Mouse (Mus musculus) hindbrain, embryonic 14.5 days (tissue): ENCODE measurements at regions not wholly inside any gene's neighbourhood (a gene's known extent, or its start where the extent isn't known, plus 50 kb on each side); places are given as distances from the start of the nearest gene placed in this dataset.

Source experiments
- ATAC-seq: fragments of 200-750 bp; cut with Nextera tagmentation; 2 replicates; pipeline ENCODE4 v1.8.0; 2017; ENCODE audit warnings: moderate number of reproducible peaks, mild to moderate bottlenecking, moderate TSS enrichment, moderate library complexity; ENCODE audit not compliant: low FRiP score
- DNase-seq: peaks from one replicate; pipeline ENCODE4 v3.0.0-alpha.2; 2015; ENCODE audit warnings: low spot score
- H3K27ac ChIP-seq: fragments of 300-500 bp; sonication (generic); 2 replicates; pipeline ENCODE4 v1.5.1; 2014; ENCODE audit warnings: mild to moderate bottlenecking, moderate library complexity
- H3K27me3 ChIP-seq: fragments of 300-500 bp; sonication (generic); 2 replicates; pipeline ENCODE4 v1.6.1; 2014; ENCODE audit warnings: mild to moderate bottlenecking, low read length, mixed read lengths; ENCODE audit not compliant: control insufficient read depth, insufficient read depth
- H3K36me3 ChIP-seq: fragments of 300-500 bp; sonication (generic); replicated peaks from 2 replicates; pipeline ENCODE4 v1.6.1; 2014; ENCODE audit not compliant: control insufficient read depth, insufficient read depth
- H3K4me1 ChIP-seq: fragments of 300-500 bp; sonication (generic); replicated peaks from 2 replicates; pipeline ENCODE4 v1.6.1; 2014; ENCODE audit warnings: antibody characterized with exemption, low read length, mixed read lengths; ENCODE audit not compliant: control insufficient read depth, insufficient read depth
- H3K4me2 ChIP-seq: fragments of 300-500 bp; sonication (generic); replicated peaks from 2 replicates; pipeline ENCODE4 v1.6.1; 2014; ENCODE audit warnings: mild to moderate bottlenecking, moderate library complexity
- H3K4me3 ChIP-seq: fragments of 300-500 bp; sonication (generic); replicated peaks from 2 replicates; pipeline ENCODE4 v1.5.1; 2014; ENCODE audit warnings: mild to moderate bottlenecking, low read length
- H3K9ac ChIP-seq: fragments of 300-500 bp; sonication (generic); 2 replicates; pipeline ENCODE4 v1.6.1; 2014
- H3K9me3 ChIP-seq: fragments of 300-500 bp; sonication (generic); 2 replicates; pipeline ENCODE4 v1.6.1; 2016; ENCODE audit warnings: low read length; ENCODE audit not compliant: control insufficient read depth
- WGBS: fragments of 180-500 bp; shearing (Covaris S2); extraction: QIAGEN DNeasy Blood & Tissue Kit; methylation state at CpG from one replicate; pipeline ENCODE4 v1.1.7; 2014; 5-methylcytosine and 5-hydroxymethylcytosine counted together

GRCm38 (mm10) chr17:88222379-88222955 lies 157.4 kb upstream of the Fbxo11 start:
- Histone ChIP-seq H3K9me3 (peaks cover 13% of the 10 kb centered on the region), H3K4me1 (no peaks in the 10 kb centered on the region), H3K27ac (no peak overlapping the region), H3K27me3 (no peaks in the 10 kb centered on the region), H3K4me3 (no peak overlapping the region), H3K4me2 (no peak overlapping the region), H3K36me3 (no peaks in the 10 kb centered on the region), H3K9ac (no peak overlapping the region)
- DNase-seq (no peak), ATAC-seq (no peak)
- 83% methylated on average over 5 of the region's 5 CpGs for WGBS

- H3K4me1 ChIP-seq = no peaks in the 10 kb centered on the region
- 84% methylated on average over 8 of the region's 8 CpGs for WGBS
- DNase-seq (no peak), ATAC-seq (no peak)
- no peak overlapping the region for H3K4me3 ChIP-seq
- no peaks in the 10 kb centered on the region for H3K9me3 ChIP-seq
- H3K27me3 ChIP-seq = no peaks in the 10 kb centered on the region
- H3K4me2 ChIP-seq = no peak overlapping the region
- no peaks in the 10 kb centered on the region for H3K36me3 ChIP-seq
- no peak overlapping the region for H3K27ac ChIP-seq
- no peak overlapping the region for H3K9ac ChIP-seq
Measured at GRCm38 (mm10) chr17:88240476-88240875, 175.4 kb upstream of the Fbxo11 start.

DNA sequence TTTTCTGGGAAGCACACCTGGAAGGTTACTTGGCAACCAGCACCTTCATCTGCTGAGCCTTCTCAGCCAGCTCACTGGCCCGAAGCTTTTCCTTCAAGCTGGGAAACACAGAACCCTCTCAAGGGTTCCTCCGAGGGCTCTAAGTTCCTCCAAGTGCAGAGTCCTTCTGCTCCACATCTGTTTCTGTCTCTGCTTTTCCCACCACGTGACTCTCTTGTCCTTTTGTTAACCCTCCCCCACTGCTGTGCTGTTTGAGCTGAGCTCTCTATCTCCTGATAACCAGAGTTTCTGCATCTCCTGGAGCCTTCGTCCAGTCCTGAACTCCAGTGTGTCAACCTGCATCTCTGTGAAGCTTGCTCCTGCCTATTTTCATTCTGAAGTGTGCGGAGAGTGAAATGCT lies 183.5 kb upstream of the Fbxo11 start:
- WGBS = 73% methylated on average over 5 of the region's 5 CpGs
- Histone ChIP-seq H3K4me1 (peaks cover 4% of the 10 kb centered on the region; the same call in 1 of the 2 replicates), H3K27me3 (no peaks in the 10 kb centered on the region), H3K4me2 (no peak overlapping the region), H3K4me3 (no peak overlapping the region), H3K9ac (no peak overlapping the region), H3K36me3 (no peaks in the 10 kb centered on the region), H3K27ac (no peak overlapping the region), H3K9me3 (no peaks in the 10 kb centered on the region)
- ATAC-seq (no peak), DNase-seq (no peak)

- DNase-seq (peak; percentile 88), ATAC-seq (peak; percentile 51)
- Histone ChIP-seq H3K4me3 (peak overlapping the region; percentile 7; the same call in 1 of the 2 replicates), H3K27me3 (no peaks in the 10 kb centered on the region), H3K4me2 (peak overlapping the region; percentile 41), H3K4me1 (peaks cover 4% of the 10 kb centered on the region; the same call in 1 of the 2 replicates), H3K9ac (0 out of 2 replicates have a peak overlapping the region, but pooled peaks have one; percentile 17), H3K27ac (no peak overlapping the region), H3K36me3 (no peaks in the 10 kb centered on the region), H3K9me3 (no peaks in the 10 kb centered on the region)
- 15% methylated on average over 17 of the region's 17 CpGs for WGBS
Measured at GRCm38 (mm10) chr17:88251949-88252521, 186.9 kb upstream of the Fbxo11 start.

DNA sequence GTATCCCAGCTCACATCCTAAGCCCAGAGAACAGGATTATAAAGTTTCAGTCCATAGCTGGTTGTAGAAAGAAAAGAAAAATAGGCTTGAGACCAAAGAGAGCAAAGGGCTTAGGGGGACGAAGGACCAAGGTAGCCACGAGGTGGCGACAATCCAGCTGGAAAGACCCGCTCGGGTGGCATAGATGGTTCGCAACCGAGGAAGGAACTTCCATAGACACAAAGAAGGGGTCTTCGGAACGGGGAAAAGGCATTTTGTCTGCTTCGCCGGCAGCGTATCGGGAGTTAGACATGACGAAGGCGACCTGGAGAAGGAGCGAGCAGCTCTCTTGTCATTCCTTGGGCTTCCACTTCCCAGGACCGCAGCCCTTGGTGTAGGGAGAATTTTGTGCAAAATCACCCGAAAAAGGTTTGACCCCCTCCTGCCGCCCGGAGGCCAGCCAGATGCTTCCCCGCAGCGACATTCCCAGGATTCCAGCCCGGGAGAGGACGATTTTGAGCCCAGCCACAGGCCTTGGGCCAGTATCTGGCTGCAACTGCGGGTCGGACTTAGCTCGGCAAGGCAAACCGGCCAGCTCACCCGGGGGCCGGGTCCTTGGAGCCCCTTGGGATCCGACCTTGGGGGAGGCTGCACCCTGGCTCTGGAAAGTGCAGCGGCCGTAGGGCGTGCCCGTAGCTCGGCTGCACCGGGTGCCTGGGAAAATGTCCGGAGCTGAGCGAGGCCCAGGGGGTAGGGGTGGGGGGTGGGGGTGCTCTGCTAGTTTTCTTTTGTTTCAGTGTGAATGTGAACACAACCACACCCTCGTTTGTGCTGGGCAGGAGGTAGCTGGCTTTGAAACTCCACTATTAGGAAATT lies 184.5 kb upstream of the Foxn2 start:
- H3K4me3 ChIP-seq = peak overlapping the region; percentile 51
- H3K4me1 ChIP-seq = peaks cover 9% of the 10 kb centered on the region; the same call in 1 of the 2 replicates
- peak overlapping the region; percentile 96 for H3K27ac ChIP-seq
- peak; percentile 82 for ATAC-seq
- peak; percentile 91 for DNase-seq
- no peaks in the 10 kb centered on the region for H3K27me3 ChIP-seq
- H3K9me3 ChIP-seq = no peaks in the 10 kb centered on the region
- under 1% methylated on average over 40 of the region's 40 CpGs for WGBS
- H3K9ac ChIP-seq = peak overlapping the region; percentile 83
- H3K36me3 ChIP-seq = no peaks in the 10 kb centered on the region
- H3K4me2 ChIP-seq = peak overlapping the region; percentile 75

DNA sequence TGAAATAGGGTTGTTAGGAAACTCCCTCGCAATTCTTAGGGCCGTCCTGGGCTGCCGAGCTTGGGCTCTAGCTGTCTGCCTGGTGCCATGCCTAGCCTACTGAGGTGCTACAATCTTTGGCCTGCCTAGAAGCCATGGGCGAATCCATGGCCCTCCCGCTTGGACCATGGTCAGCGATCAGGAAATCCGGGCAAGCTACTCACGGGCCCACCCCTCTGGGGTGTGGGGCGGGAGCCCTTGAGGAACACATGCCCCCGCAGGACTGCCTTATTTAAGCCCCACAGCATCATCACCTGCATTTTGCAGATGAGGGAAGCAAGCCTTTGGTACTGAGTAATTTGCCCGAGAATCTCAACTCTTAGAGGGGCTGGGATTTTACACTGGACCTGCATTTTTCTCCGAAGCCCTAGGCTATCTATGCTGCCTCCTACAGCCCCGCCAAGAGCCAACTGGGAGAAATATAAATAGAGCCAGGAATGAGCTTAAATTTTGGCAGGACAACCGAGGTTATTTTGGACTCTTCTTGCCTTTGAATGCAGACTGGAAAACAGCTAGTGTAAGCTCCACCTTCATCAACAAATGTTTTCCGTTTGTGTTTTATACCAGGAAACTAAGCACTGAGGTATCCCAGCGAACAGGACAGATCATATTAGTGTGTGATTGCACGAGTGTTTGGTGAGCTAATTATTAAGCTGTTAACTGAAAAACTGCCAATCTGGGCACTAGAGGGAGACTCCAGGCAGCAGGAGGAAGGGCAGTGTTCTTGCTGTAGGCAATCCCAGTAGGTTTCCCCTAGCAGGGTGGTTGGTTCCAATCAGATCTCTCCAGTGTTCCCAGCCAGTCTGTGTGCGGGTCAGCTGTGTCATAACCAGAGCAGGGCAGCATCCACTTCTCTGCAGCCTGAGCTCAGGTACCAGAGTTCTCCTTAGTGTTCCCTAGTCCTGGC lies 183.6 kb upstream of the Foxn2 start:
- peaks cover 5% of the 10 kb centered on the region; the same call in 1 of the 2 replicates for H3K4me1 ChIP-seq
- peak; percentile 65 for ATAC-seq
- 2% methylated on average over 18 of the region's 18 CpGs for WGBS

DNA sequence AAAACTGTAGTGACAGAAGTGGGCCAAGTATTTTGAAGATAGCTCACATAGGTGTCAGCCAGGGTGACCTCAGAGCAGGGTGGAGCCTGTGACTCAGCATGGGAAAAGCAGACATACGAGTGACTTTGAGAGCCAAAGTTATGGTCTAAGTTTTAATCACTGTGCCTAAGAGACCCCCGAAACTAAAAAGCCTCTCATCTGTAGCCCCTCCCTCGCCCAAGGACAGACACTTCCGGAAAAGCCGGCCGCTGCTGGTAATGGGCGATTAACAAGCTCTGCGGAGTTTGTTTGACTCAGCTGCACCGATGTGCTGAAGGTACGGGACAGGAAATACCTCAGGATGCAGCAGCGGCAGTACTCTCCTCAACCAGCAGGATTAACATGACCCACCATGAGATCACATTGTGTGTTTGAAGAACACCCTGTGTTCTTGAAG lies 182.1 kb upstream of the Foxn2 start:
- DNase-seq (no peak), ATAC-seq (no peak)
- Histone ChIP-seq H3K4me3 (no peak overlapping the region), H3K4me1 (peaks cover 5% of the 10 kb centered on the region; the same call in 1 of the 2 replicates), H3K36me3 (no peaks in the 10 kb centered on the region), H3K4me2 (no peak overlapping the region), H3K9me3 (no peaks in the 10 kb centered on the region), H3K9ac (no peak overlapping the region), H3K27ac (no peak overlapping the region), H3K27me3 (no peaks in the 10 kb centered on the region)
- 74% methylated on average over 11 of the region's 11 CpGs for WGBS

More for the DNA sequence above, 183.6 kb upstream of the Foxn2 start:
- peak overlapping the region; percentile 51 for H3K4me3 ChIP-seq
- DNase-seq = peak; percentile 73
- no peaks in the 10 kb centered on the region for H3K36me3 ChIP-seq
- H3K27me3 ChIP-seq = no peaks in the 10 kb centered on the region
- H3K27ac ChIP-seq = peak overlapping the region; percentile 96
- peak overlapping the region; percentile 83 for H3K9ac ChIP-seq
- no peaks in the 10 kb centered on the region for H3K9me3 ChIP-seq
- H3K4me2 ChIP-seq = peak overlapping the region; percentile 75

DNA sequence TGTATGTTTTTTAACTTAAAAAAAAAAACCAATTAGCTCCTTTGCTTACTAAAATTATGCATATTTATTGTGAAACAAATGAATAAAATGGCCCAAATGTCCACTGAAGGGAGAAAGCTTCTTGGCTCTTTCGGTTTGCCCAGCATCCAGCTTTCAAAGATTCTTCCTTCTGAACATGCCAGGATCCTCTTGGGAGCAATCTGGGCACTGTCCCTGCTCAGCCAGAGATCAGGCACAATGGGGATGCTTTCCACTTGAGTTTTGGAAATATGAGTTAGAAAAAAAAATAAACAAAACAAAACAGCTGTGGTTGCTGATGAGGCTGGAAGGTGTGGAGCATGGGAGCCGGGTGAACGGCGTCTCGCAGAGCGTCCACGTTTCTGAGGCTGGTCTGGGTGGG lies 180.3 kb upstream of the Foxn2 start:
- H3K9me3 ChIP-seq = no peaks in the 10 kb centered on the region
- H3K9ac ChIP-seq = no peak overlapping the region
- H3K4me2 ChIP-seq = no peak overlapping the region
- H3K36me3 ChIP-seq = no peaks in the 10 kb centered on the region
- H3K27me3 ChIP-seq = no peaks in the 10 kb centered on the region
- no peak overlapping the region for H3K27ac ChIP-seq
- peaks cover 5% of the 10 kb centered on the region; the same call in 1 of the 2 replicates for H3K4me1 ChIP-seq
- DNase-seq (no peak), ATAC-seq (no peak)
- WGBS = 93% methylated on average over 7 of the region's 7 CpGs
- no peak overlapping the region for H3K4me3 ChIP-seq
